Mouse (Mus musculus): ENCODE results near the gene Sele. TPM values are rescaled to one million over a fixed set of nuclear protein-coding genes. Genes with fewer than 3 reads are reported as not detected.
"Not testable (repeated sequence)": the region's sequence is repeated elsewhere in the genome, so short reads cannot be mapped to it uniquely, and the experiment has no call there.

Sele gene
- not detected in 2 replicates for polyA plus RNA-seq (2014; fragmentation: Nextera tagmentation; extraction: Ambion mirVana)

DNA sequence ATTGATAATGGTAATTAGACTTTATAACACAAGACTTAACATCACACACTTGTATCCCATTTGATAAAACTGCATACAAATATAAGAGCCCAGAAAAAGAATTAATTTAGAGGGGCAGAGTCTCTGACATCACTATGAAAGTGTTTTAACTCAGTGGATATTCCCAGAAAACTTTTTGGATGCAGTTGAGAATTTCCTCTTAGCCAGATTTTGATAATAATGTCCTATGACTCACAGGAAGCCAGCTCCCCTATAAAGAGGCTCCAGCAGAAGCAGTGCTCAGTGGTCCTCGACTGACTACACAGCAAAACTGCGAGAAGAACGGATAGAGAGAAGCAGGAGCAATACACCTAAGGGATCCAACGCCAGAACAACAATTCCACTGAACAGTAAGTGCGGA, at the start of gene Sele:
TSS of gene Sele (plus strand) at position 301 of the 400 bp plus-strand sequence.
- no peaks in the 10 kb centered on the region for H3K9me3 ChIP-seq (ENCODE audit: control insufficient read depth, low read length)
- H3K27me3 ChIP-seq (ENCODE audit: control insufficient read depth, insufficient read depth, low read length): no peaks in the 10 kb centered on the region
- no peak within 1 kb of the TSS for H3K9ac ChIP-seq (replicated peaks; ENCODE audit: low read depth, low read length)
- ATAC-seq (ENCODE audit: low read depth): no peak
- H3K36me3 ChIP-seq (ENCODE audit: control insufficient read depth, insufficient read depth, low read length): no peaks in the 10 kb centered on the region
- no peak within 1 kb of the TSS for H3K4me3 ChIP-seq (ENCODE audit: low read depth, low read length)
- WGBS: 82% methylated on average over 5 of the region's 5 CpGs
- no peak within 1 kb of the TSS for H3K27ac ChIP-seq (ENCODE audit: low read depth, low read length)
- H3K4me2 ChIP-seq (ENCODE audit: low read depth, low read length): no peak within 1 kb of the TSS
- no peaks in the 10 kb centered on the region for H3K4me1 ChIP-seq (ENCODE audit: control insufficient read depth, insufficient read depth, low read length)

DNA sequence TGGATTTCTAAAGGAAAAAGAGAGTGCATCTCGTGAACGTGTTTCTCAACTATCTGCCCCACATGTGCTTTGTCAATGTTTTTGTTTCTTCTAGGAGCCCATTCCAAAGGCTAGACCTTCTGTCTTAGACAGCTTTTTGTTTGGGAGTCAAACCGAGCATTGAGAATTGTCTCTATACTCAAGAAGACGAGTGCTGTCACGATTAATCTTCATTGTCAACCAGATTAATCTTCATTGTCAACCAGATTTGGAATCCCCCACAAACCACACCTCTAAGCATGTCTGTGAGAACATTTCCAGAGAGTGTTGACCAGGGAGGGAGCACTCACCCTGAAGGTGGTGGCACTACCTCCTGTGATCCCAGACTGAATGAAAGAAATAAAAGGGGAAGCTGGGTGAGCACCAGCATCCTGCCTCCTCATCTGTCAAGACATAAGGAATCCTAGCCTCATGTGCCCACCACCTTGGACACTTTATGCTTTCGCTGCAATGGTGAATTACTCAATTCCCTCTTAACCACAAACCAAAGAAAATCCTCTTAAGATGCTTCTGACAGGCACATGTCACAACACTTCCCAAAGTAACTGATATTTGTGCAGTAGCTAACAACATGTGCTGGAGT, 46.1 kb upstream of the Sele start:
- Histone ChIP-seq H3K9me3 (ENCODE audit: control insufficient read depth, low read length) (no peaks in the 10 kb centered on the region), H3K9ac (replicated peaks; ENCODE audit: low read depth, low read length) (no peak overlapping the region), H3K27me3 (ENCODE audit: control insufficient read depth, insufficient read depth, low read length) (no peaks in the 10 kb centered on the region), H3K27ac (ENCODE audit: low read depth, low read length) (no peak overlapping the region), H3K4me1 (ENCODE audit: control insufficient read depth, insufficient read depth, low read length) (no peaks in the 10 kb centered on the region), H3K4me2 (ENCODE audit: low read depth, low read length) (no peak overlapping the region), H3K4me3 (ENCODE audit: low read depth, low read length) (no peak overlapping the region), H3K36me3 (ENCODE audit: control insufficient read depth, insufficient read depth, low read length) (no peaks in the 10 kb centered on the region)
- ATAC-seq (ENCODE audit: low read depth): no peak
- WGBS: 69% methylated on average over 6 of the region's 6 CpGs

DNA sequence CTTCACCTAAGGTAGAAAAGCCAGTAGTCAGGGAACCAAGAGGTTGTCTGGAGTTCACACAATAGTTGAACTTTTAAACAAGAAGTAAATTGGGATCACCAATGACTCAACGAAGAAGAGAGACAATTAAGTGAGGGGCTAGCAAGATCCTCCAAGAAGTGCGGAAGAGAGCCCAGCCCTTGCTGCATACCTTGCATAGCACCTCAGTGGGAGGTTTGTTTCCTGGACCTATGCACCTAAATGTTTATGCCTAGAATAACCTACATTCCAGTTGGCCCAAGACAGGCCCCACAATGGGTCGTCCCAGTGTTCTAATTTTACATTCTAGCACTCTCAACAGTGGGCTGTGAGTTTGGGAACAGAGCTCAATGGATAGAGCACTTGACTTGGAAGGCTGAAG, 43.7 kb upstream of the Sele start:
- Histone ChIP-seq H3K9ac (replicated peaks; ENCODE audit: low read depth, low read length) (no peak overlapping the region), H3K36me3 (ENCODE audit: control insufficient read depth, insufficient read depth, low read length) (no peaks in the 10 kb centered on the region), H3K27me3 (ENCODE audit: control insufficient read depth, insufficient read depth, low read length) (no peaks in the 10 kb centered on the region), H3K27ac (ENCODE audit: low read depth, low read length) (no peak overlapping the region), H3K4me3 (ENCODE audit: low read depth, low read length) (no peak overlapping the region), H3K4me2 (ENCODE audit: low read depth, low read length) (no peak overlapping the region), H3K9me3 (ENCODE audit: control insufficient read depth, low read length) (no peaks in the 10 kb centered on the region), H3K4me1 (ENCODE audit: control insufficient read depth, insufficient read depth, low read length) (no peaks in the 10 kb centered on the region)
- WGBS: 84% methylated on average over 3 of the region's 3 CpGs
- ATAC-seq (ENCODE audit: low read depth): no peak

DNA sequence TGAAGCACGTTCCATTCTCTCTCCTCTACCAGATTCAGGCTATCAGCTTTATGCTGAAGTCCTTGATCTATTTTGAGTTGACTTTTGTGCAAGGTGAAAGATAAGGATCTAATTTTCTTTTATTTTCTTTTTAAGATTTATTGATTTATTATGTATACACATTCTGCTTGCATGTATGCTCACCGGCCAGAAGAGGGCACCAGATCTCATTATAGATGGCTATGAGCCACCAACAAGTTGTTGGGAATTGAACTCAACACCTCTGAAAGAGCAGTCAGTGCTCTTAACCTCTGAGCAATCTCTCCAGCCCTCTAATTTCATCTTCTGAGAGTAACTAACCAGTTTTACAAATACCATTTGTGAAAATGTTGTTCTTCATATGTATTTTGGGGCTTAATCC, 38.8 kb upstream of the Sele start:
- WGBS: 44% methylated on average over 2 of the region's 2 CpGs

DNA sequence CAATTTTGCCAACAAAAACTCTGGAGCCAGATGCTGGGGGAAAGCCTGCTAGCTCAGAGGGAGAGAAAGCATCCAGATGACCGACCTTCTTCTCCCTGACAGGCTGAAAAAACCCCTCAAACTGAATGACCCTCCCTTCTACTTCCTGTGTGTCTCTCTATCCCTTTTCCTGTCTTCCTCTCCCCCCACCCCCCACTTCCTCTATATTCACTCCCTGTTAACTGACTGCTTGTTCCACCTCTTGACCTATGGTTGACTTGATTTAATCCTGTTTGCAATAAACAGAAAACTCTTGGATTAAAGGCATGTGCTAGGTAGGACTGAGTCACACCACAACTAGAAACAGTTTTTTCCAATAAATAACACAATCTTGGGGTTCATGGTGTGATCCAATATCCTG, 33.4 kb upstream of the Sele start:
- Histone ChIP-seq H3K9me3 (ENCODE audit: control insufficient read depth, low read length) (no peaks in the 10 kb centered on the region), H3K4me2 (ENCODE audit: low read depth, low read length) (no peak overlapping the region), H3K9ac (replicated peaks; ENCODE audit: low read depth, low read length) (no peak overlapping the region), H3K27me3 (ENCODE audit: control insufficient read depth, insufficient read depth, low read length) (no peaks in the 10 kb centered on the region), H3K4me1 (ENCODE audit: control insufficient read depth, insufficient read depth, low read length) (no peaks in the 10 kb centered on the region), H3K27ac (ENCODE audit: low read depth, low read length) (no peak overlapping the region), H3K36me3 (ENCODE audit: control insufficient read depth, insufficient read depth, low read length) (no peaks in the 10 kb centered on the region), H3K4me3 (ENCODE audit: low read depth, low read length) (no peak overlapping the region)
- ATAC-seq (ENCODE audit: low read depth): no peak
- 93% methylated on average over 1 of the region's 1 CpGs for WGBS

More for the DNA sequence above, 38.8 kb upstream of the Sele start:
- no peak overlapping the region for H3K4me2 ChIP-seq (ENCODE audit: low read depth, low read length)
- H3K36me3 ChIP-seq (ENCODE audit: control insufficient read depth, insufficient read depth, low read length): no peaks in the 10 kb centered on the region
- no peak overlapping the region for H3K4me3 ChIP-seq (ENCODE audit: low read depth, low read length)
- no peak overlapping the region for H3K27ac ChIP-seq (ENCODE audit: low read depth, low read length)
- no peak for ATAC-seq (ENCODE audit: low read depth)
- H3K4me1 ChIP-seq (ENCODE audit: control insufficient read depth, insufficient read depth, low read length): no peaks in the 10 kb centered on the region
- H3K9ac ChIP-seq (replicated peaks; ENCODE audit: low read depth, low read length): no peak overlapping the region
- no peaks in the 10 kb centered on the region for H3K27me3 ChIP-seq (ENCODE audit: control insufficient read depth, insufficient read depth, low read length)
- no peaks in the 10 kb centered on the region for H3K9me3 ChIP-seq (ENCODE audit: control insufficient read depth, low read length)

DNA sequence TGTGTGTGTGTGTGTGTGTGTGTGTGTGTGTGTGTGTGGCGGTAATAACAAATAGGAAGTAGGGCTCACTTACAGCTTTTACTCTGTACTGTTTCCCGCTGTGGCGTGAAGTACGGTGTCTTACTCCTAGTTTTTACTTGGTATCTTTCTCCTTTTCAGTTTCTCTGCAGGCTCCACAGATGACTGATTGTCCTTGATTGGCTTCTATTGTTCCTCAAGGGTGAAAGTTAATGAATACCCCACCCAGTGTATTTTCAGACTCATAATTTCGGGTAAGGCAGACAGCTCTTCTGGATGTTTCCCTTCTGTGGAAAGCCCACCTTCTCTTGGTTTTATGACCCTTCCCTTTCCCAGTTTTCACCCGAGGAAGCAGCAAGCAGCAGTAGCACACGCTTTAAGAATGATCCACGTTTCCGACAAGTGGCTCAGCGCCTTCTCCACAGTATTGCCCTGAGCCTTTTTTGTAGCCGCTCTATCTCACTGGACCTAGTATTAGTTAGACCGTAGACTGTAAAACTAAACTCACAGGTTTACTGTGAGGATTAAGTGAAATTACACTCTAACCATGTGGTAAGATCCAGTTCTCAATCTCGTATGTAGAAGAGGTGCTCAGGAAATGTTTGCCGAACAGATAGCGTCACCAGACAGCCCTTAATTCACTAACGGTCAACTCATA, 29.7 kb upstream of the Sele start:
- Histone ChIP-seq H3K9me3 (ENCODE audit: control insufficient read depth, low read length) (no peaks in the 10 kb centered on the region), H3K4me2 (ENCODE audit: low read depth, low read length) (no peak overlapping the region), H3K36me3 (ENCODE audit: control insufficient read depth, insufficient read depth, low read length) (no peaks in the 10 kb centered on the region), H3K27me3 (ENCODE audit: control insufficient read depth, insufficient read depth, low read length) (no peaks in the 10 kb centered on the region), H3K27ac (ENCODE audit: low read depth, low read length) (no peak overlapping the region), H3K4me3 (ENCODE audit: low read depth, low read length) (no peak overlapping the region), H3K9ac (replicated peaks; ENCODE audit: low read depth, low read length) (no peak overlapping the region), H3K4me1 (ENCODE audit: control insufficient read depth, insufficient read depth, low read length) (no peaks in the 10 kb centered on the region)
- ATAC-seq (ENCODE audit: low read depth): no peak
- 76% methylated on average over 16 of the region's 16 CpGs for WGBS

DNA sequence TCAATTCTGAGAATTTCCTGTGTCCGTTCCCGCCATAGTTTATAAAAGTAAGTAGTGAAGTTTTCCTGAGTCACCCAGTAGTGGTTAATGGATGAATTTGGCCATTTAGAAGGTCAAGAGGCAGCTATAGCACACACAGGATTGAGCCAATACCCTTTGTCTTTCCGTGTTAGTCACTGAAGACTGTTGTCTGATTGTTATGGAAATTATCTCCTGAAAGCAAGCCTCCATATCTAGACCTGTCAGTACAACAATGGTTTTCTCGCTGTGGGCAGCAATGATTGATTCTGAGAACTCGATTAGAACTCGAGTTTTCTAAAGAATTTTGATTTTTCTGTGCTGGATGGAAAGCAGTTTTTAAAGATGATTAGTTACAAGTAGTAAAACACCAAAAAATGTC, 28.2 kb upstream of the Sele start:
- Histone ChIP-seq H3K9me3 (ENCODE audit: control insufficient read depth, low read length) (no peaks in the 10 kb centered on the region), H3K9ac (replicated peaks; ENCODE audit: low read depth, low read length) (no peak overlapping the region), H3K27me3 (ENCODE audit: control insufficient read depth, insufficient read depth, low read length) (no peaks in the 10 kb centered on the region), H3K4me1 (ENCODE audit: control insufficient read depth, insufficient read depth, low read length) (no peaks in the 10 kb centered on the region), H3K4me2 (ENCODE audit: low read depth, low read length) (no peak overlapping the region), H3K4me3 (ENCODE audit: low read depth, low read length) (no peak overlapping the region), H3K36me3 (ENCODE audit: control insufficient read depth, insufficient read depth, low read length) (no peaks in the 10 kb centered on the region), H3K27ac (ENCODE audit: low read depth, low read length) (no peak overlapping the region)
- 23% methylated on average over 6 of the region's 6 CpGs for WGBS
- ATAC-seq (ENCODE audit: low read depth): no peak

DNA sequence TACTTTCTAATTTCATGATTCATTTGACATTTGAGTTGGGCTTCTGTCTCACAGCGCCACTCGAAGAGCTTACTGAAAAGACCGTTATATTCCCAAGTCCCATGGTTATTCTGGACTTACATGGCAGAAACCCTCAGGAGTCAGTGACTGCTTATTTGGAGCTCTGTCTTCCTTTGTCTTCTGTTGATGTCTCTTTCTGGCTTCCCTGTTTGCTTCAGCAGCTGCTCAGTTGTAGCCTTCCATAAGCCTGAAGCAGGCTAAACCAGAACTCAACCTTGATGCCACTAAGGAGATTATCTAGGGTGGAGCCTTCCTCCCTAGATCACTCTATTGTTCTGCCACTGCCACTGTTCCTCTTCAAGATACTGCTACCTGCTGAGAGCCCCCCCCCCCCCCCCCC, 27.3 kb upstream of the Sele start:
- H3K4me1 ChIP-seq (ENCODE audit: control insufficient read depth, insufficient read depth, low read length); H3K27ac ChIP-seq (ENCODE audit: low read depth, low read length); H3K4me2 ChIP-seq (ENCODE audit: low read depth, low read length); H3K4me3 ChIP-seq (ENCODE audit: low read depth, low read length); H3K27me3 ChIP-seq (ENCODE audit: control insufficient read depth, insufficient read depth, low read length); H3K9me3 ChIP-seq (ENCODE audit: control insufficient read depth, low read length); H3K9ac ChIP-seq (replicated peaks; ENCODE audit: low read depth, low read length); H3K36me3 ChIP-seq (ENCODE audit: control insufficient read depth, insufficient read depth, low read length); ATAC-seq (ENCODE audit: low read depth): not testable (repeated sequence)
- WGBS: 81% methylated on average over 3 of the region's 3 CpGs

DNA sequence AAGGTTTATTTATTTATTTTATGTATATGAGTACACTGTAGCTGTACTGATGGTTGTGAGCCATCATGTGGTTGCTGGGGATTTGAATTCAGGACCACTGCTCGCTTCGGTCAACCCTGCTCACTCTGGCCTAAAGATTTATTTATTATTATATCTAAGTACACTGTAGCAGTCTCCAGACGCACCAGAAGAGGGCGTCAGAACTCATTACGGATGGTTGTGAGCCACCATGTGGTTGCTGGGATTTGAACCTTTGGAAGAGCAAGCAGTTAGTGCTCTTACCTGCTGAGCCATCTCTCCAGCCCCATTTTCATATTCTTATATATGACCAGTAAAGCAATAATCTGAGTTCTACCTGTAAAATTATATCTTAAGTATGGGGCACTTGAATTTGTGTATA, 25.9 kb upstream of the Sele start:
- WGBS: 86% methylated on average over 5 of the region's 5 CpGs
- not testable (repeated sequence) for H3K4me2 ChIP-seq (ENCODE audit: low read depth, low read length); H3K4me1 ChIP-seq (ENCODE audit: control insufficient read depth, insufficient read depth, low read length); H3K9me3 ChIP-seq (ENCODE audit: control insufficient read depth, low read length); H3K27ac ChIP-seq (ENCODE audit: low read depth, low read length); H3K36me3 ChIP-seq (ENCODE audit: control insufficient read depth, insufficient read depth, low read length); H3K9ac ChIP-seq (replicated peaks; ENCODE audit: low read depth, low read length); ATAC-seq (ENCODE audit: low read depth); H3K4me3 ChIP-seq (ENCODE audit: low read depth, low read length); H3K27me3 ChIP-seq (ENCODE audit: control insufficient read depth, insufficient read depth, low read length)

Measured in neural tube, embryonic 14.5 days (tissue).